Mouse (Mus musculus): ENCODE data around the gene Gas8. TPM values are rescaled to one million over a fixed set of nuclear protein-coding genes. Genes with fewer than 3 reads are reported as not detected.

Gene Gas8
- polyA plus RNA-seq (2012; ENCODE audit: low replicate concordance): 4.7 and 9.7 TPM in 2 replicates

DNA sequence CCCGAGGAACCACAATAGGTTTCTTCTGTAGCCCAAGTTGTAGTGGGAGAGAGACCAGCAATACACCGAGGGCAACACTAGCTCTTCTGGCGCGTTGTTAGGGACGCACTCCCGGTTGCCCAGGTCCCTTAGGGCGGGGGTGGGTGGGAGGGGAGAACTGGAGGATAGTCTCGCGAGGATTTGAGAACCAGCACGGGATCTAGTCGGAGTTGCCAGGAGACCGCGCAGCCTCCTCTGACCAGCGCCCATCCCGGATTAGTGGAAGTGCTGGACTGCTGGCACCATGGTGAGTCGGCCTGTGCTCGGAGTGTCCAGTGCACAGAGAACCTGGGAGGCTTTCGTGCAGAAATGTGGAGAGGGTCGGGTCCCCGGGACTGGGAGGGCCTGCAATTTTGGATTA lies at the start of gene Gas8:
TSS of gene Gas8 (plus strand) at position 168 of the 400 bp plus-strand sequence.

DNA sequence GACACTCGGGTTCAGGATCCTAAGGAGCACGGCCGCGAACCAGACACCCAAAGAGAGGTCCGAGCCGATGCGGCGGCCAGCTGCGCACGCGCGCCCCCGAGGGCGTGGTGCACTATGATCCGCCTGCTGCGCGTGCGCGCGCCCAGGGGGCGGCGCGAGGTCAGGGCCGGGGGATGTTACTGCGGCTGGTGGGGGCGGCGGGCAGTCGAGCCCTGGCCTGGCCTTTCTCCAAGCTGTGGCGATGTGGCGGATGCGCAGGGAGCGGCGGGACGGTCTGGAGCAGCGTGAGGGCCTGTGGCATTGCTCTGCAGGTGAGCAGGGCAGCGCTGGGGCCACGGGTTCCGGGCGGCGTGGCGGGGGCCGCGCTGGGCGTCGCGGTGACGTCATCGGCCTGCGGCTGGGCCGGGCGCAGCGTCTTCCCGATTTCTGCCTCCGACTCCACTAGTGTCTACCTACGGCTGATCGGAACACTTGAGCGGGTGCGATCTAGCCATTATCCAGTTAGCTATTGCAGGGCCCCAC lies 40.8 kb upstream of the Gas8 start, which contains the start of gene Afg3l1:
TSS of gene Afg3l1 (plus strand) at position 167 of the 522 bp plus-strand sequence.

GRCm38 (mm10) chr8:123514781-123515539 lies 3.7 kb upstream of the Gas8 start, which contains the start of gene Dbndd1:
Gene Dbndd1, minus strand, starts transcription at chr8:123515463.

Other genes starting within 250 kb of the Gas8 start
- 7.0 and 16.7 TPM in 2 replicates for gene Fanca, start 200.3 kb upstream of the Gas8 start, polyA plus RNA-seq (2012; ENCODE audit: low replicate concordance)
- 0.24 and 0.85 TPM in 2 replicates for gene Spire2, start 186.1 kb upstream of the Gas8 start, polyA plus RNA-seq (2012; ENCODE audit: low replicate concordance)
- 117 and 146 TPM in 2 replicates for gene Tcf25, start 145.1 kb upstream of the Gas8 start, polyA plus RNA-seq (2012; ENCODE audit: low replicate concordance)
- gene Mc1r, start 111.7 kb upstream of the Gas8 start, polyA plus RNA-seq (2012; ENCODE audit: low replicate concordance): not detected in 2 replicates
- gene Tubb3, start 107.4 kb upstream of the Gas8 start, polyA plus RNA-seq (2012; ENCODE audit: low replicate concordance): 0.62 TPM in 2 replicates
- gene Def8, start 95.3 kb upstream of the Gas8 start, polyA plus RNA-seq (2012; ENCODE audit: low replicate concordance): 1.7 and 8.4 TPM in 2 replicates
- 11.7 and 12.1 TPM in 2 replicates for gene Afg3l1, start 40.9 kb upstream of the Gas8 start, polyA plus RNA-seq (2012; ENCODE audit: low replicate concordance)
- not detected in 2 replicates for gene Dbndd1, start 3.4 kb upstream of the Gas8 start, polyA plus RNA-seq (2012; ENCODE audit: low replicate concordance)
- 0.29 and 1.1 TPM in 2 replicates for gene Rhou, start 135.1 kb downstream of the Gas8 start, polyA plus RNA-seq (2012; ENCODE audit: low replicate concordance)